Mouse (Mus musculus): Measurements from ENCODE around the gene Evpl.

DNA sequence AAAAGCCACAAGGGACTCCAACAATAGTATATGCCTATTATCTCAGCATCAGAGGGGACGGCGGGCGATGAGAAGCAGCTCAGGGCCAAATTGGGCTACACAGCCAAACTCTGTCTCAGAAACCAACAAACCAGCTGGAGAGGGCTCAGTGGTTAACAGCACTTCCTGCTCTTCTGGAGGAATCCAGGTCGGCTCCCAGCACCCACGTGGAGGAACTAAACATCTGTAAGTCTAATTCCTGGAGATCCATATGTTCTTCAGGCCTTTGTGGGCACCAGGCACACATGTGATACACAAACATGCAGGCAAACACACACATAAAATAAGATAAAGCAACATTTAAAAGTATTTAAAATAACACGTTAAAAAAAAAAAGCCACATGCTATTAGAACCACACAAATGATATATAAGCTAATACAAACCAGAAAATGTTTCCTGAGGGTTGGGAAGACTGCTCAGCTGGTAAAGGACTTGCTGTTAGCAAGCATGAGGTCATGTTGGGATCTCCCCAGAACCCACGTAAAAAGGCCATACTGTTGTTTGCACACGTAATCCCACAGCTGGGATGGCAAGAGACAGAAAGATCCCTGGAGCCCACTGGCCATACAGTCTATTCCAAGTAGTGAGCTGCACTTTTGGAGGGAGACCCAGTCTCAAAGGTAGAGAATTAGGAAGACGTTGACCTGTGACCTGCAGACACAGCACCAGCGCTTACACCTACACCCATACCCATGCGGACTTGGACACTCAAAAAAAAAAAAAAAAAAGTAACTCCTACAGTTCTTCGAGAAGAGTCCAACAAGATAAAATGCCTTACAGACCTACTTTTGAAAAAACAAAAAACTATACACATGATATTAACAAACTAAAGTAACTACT is 35.0 kb upstream of the Evpl start:
- no peak for TF ChIP-seq GATA1 (IDR thresholded peaks at IDR 0.05; ENCODE audit: low read length)
- TF ChIP-seq TAL1 (IDR thresholded peaks at IDR 0.05; ENCODE audit: low read length) = no peak
